Mouse (Mus musculus) layer of hippocampus, postnatal 10 days (tissue): Measurements from ENCODE around the gene Ppan. TPM values are rescaled to one million over a fixed set of nuclear protein-coding genes. Genes with fewer than 3 reads are reported as not detected.

Experiments used
- DNase-seq, 2 experiments: peaks; one replicate each; pipeline ENCODE4 v3.0.0; 2021; ENCODE audit warnings: low spot score in 2 of 2
- microRNA-seq, 2 experiments: library from miRNA; unstranded; fragments of <30 nt; microRNA quantifications; one replicate each; pipeline ENCODE4 v1.2.0; 2021
- total RNA-seq, 2 experiments: library from RNA; stranded (reverse); gene quantifications; 2 replicates each; pipeline ENCODE4 v1.2.3; 2021

Gene Ppan
- total RNA-seq, 2 experiments from 2014 or later: 28.9 to 35.8 TPM

DNA sequence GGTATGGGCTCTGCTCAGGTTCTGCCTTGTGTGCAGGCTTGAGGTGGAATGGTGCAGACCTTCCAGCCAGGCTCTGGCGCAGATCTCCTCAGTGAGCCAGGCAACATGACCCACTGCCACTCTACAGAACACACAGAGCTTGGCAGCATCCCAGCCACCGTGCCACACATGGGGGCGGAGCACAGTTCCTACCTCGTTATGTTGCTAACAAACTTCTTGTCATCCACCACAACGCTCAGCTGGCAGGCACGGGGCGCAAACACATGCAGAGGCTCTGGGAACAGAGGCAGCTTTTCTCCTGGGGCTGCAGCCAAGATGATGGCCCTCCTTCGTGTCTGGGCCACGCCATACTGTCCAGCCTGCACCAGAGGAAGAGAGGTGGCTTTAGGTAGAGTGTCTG is 22.0 kb downstream of the Ppan start:
- DNase-seq: no peak

DNA sequence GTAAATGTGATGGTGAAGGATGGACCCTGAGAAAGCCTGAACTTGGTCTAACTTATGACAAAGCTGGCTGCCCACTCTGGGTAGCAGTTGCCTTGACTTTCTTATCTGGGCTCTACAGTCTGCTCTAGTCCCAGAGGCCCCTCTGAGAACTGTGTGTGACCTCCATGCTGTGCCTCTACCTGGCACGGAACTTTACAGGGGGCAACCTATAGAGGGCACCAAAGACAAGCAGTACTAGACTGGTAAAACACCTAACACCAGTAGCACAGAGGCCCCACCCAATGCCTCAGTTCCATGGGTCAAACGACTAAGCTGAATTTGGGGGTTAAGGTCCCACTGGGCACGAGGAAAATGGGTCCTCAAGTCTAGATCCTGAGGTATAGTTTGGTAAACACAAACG is 28.2 kb downstream of the Ppan start:
- DNase-seq: no peak

DNA sequence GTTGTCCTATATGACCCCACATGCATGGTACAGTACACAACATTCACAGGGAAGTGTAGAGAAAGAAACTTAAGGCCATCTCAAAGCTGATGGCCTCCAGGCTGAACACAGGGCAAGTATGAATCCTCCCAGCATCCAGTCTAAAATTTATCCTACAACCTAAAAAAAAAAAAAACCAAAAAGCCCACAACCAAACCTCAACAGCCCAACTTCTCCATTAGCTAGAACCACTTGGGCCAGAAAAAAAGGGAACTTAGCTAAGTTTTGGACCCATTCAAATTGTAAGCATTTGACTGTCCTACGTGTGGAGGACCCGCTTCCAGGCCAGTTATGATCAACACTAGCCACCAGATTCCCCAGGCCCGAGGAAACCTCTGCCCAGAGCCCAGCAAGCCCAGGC is 35.3 kb downstream of the Ppan start:
- DNase-seq: no peak

Small RNAs within 50 kb of the gene (microRNA-seq; reads per million reads assigned to microRNA genes)
- 0 to 1.1 reads per million in 2 experiments for gene Mir7081

Other genes with a start within 250 kb of the Ppan start
- 100 to 1,000 TPM; 318 to 356 TPM for gene Ubl5, start 245.3 kb upstream of the Ppan start, total RNA-seq
- 10 to 100 TPM; 18.5 to 23.8 TPM for gene Fbxl12, start 243.4 kb upstream of the Ppan start, total RNA-seq
- 10 to 100 TPM; 31.7 to 32.6 TPM for gene Pin1, start 236.1 kb upstream of the Ppan start, total RNA-seq
- gene Olfm2, start 141.8 kb upstream of the Ppan start, total RNA-seq: 100 to 1,000 TPM; 123 to 138 TPM
- 1 to 10 TPM; 1.8 to 2.3 TPM for gene Col5a3, start 73.1 kb upstream of the Ppan start, total RNA-seq
- gene Rdh8, start 69.7 kb upstream of the Ppan start, total RNA-seq: not detected
- 10 to 100 TPM; 48.2 to 55.5 TPM for gene A230050P20Rik, start 19.5 kb upstream of the Ppan start, total RNA-seq
- 10 to 100 TPM; 10.4 to 12.8 TPM for gene Angptl6, start 8.4 kb upstream of the Ppan start, total RNA-seq
- 100 to 1,000 TPM; 137 to 144 TPM for gene Eif3g, start 10.4 kb downstream of the Ppan start, total RNA-seq
- gene Dnmt1, start 71.7 kb downstream of the Ppan start, total RNA-seq: 10 to 100 TPM; 47.4 to 52.1 TPM
- gene S1pr2, start 88.6 kb downstream of the Ppan start, total RNA-seq: 1 to 10 TPM; 3.1 to 4.1 TPM
- 10 to 100 TPM; 47.2 to 54.4 TPM for gene Mrpl4, start 114.6 kb downstream of the Ppan start, total RNA-seq
- gene Icam1, start 127.8 kb downstream of the Ppan start, total RNA-seq: 1 to 10 TPM; 3.0 to 3.9 TPM
- gene Icam4, start 141.2 kb downstream of the Ppan start, total RNA-seq: under 1 TPM in 1 of 2 experiments, not detected in 1; 0.56 TPM
- gene Icam5, start 143.9 kb downstream of the Ppan start, total RNA-seq: 100 to 1,000 TPM; 256 to 261 TPM
- gene Zglp1, start 178.9 kb downstream of the Ppan start, total RNA-seq: 1 to 10 TPM; 1.7 to 2.4 TPM
- 1 to 10 TPM; 1.4 to 1.5 TPM for gene Gm49373, start 184.9 kb downstream of the Ppan start, total RNA-seq
- 10 to 100 TPM; 53.7 to 55.2 TPM for gene Fdx1l, start 185.4 kb downstream of the Ppan start, total RNA-seq
- gene Gm38431, start 203.8 kb downstream of the Ppan start, total RNA-seq: 1 to 10 TPM; 2.4 to 3.4 TPM
- gene Raver1, start 203.8 kb downstream of the Ppan start, total RNA-seq: 10 to 100 TPM; 36.1 to 37.6 TPM
- gene Tyk2, start 243.1 kb downstream of the Ppan start, total RNA-seq: 10 to 100 TPM; 12.7 to 14.0 TPM